Mouse (Mus musculus): ENCODE measurements around the gene Lrrc8e.

Lrrc8e gene

GRCm38 (mm10) chr8:4226739-4227347 is at the start of gene Lrrc8e:
TSS of gene Lrrc8e (plus strand) at chr8:4226827.
- no peak for DNase-seq (ENCODE audit: low spot score in 2 of 2)

DNA sequence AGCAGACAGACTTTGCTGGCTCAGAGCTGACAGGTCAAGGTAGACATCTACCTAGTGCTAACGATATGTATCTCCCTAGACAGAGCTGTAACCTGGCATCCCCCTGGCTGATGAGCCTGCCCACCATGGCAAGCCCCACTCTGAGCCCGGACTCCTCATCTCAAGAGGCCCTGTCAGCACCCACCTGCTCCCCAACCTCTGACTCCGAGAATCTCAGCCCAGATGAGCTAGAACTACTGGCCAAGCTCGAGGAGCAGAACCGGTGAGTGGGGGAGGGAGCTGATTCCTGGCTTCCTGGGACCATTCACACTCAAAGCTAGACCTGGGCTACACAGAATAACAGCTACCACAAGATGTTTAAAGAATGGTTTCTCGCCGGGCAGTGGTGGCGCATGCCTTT is 43.2 kb upstream of the Lrrc8e start:
- no peak for DNase-seq (ENCODE audit: low spot score in 2 of 2)

GRCm38 (mm10) chr8:4186151-4186550 is 40.5 kb upstream of the Lrrc8e start:
- DNase-seq (ENCODE audit: low spot score in 2 of 2) = no peak

DNA sequence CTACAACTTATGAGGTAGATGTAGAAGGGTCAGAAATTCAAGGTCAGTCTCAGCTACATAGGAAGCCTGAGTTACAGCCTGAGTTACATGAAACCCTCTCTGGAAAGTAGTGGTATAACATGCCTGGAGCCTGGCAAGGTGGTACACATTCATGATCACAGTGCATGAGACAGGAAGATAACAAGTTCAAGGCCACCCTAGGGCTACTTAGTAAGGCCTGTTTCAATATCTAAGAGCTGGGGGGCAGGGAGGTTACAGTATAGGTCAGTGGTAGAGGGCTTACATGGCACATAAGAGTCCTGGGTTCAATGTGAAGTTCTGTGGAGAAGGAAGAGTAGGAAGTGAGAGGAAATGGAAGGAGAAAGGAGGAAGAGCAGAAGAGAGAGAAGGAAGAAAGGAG is 38.0 kb upstream of the Lrrc8e start:
- DNase-seq (ENCODE audit: low spot score in 2 of 2) = no peak

GRCm38 (mm10) chr8:4189031-4189722 is 37.5 kb upstream of the Lrrc8e start:
- DNase-seq (ENCODE audit: low spot score in 2 of 2) = no peak

DNA sequence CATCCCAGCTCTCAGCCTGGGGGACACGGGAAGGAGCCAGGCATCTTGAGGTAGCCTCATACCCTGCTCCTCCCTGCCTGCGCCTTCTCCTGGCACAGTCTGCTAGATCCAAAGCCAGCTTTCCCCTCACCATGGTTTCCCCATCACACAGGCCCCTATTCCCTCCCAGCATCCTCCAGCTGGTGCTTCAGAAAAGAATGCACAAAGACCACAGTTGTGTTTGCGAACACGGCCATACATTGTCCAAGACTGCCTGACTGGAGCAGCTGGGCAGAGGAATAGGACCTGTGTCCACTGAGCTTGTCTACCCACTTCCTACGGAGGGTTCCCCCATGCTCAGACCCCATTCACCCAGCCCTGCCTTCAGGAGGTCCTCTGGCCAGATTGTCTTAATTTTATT is 34.3 kb upstream of the Lrrc8e start:
- no peak for DNase-seq (ENCODE audit: low spot score in 2 of 2)

- DNase-seq (ENCODE audit: low spot score in 2 of 2) = peak; percentile 77 to 90
Observed at GRCm38 (mm10) chr8:4192807-4193587, 33.6 kb upstream of the Lrrc8e start.

DNA sequence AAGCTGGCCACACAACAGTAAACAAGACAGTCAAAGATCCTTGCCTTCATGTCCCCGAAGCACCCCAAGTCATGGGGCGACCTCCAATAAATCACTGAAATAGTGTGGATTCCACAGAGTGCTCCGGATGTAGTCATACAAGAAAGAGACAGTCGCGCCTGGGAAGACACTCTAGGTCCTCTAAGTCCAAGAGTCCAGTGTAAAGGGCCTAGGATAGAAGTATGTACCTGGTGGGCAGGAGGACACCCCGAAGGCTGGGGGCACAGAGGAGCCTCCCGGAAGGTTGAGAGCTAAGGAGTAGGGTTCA is 33.1 kb upstream of the Lrrc8e start:
- no peak for DNase-seq (ENCODE audit: low spot score in 2 of 2)

DNA sequence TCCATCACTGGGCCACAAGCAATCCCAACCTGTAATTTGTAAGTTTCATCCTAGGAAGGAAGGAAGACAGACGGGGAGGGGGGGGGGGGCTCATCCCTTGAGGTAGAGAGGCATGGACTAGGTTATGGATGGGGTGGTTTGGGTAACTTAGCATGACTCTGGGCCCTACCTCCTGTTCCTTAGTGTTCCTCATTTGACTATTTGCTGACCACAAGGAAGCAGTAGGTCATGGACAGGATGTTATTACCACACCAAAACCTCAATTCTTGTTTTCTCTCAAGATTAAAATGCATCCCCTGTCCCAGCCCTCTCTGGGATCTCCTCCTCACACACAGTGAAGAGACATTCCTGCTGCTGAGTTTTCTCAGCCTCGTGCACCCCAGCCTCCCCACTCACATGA is 25.3 kb upstream of the Lrrc8e start:
- no peak for DNase-seq (ENCODE audit: low spot score in 2 of 2)

DNA sequence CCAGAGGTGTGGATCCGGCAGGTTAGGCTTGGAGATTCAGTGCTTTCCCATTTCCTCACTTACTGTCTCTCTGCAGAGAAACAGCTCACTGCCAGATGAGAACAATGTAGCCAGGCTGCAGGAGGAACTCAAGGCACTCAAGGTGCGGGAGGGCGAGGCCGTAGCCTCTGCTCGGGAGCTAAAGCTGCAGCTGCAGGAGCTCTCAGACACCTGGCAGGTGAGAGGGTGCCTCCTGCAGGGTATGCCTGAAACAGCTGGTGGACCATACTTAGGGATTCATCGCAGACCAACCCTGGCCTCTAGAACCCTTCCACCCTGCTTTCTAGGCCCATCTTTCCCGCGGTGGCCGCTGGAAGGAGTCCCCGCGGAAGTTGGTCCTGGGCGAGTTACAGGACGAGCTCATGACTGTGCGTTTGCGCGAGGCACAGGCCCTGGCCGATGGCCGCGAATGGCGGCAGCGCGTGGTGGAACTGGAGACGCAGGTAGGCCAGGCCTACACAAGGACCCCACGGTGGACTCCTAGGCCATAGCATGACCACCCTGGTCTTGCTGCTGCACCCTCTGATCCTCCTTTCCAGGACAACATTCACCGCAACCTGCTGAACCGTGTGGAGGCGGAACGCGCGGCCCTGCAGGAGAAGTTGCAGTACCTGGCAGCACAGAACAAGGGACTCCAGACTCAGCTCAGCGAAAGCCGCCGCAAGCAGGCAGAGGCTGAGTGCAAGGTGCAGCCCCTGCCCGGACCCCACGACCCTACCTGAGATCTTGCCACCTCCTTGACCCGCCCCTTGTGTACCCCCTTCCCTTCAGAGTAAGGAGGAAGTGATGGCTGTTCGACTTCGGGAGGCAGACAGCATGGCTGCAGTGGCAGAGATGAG is 21.1 kb upstream of the Lrrc8e start:
- DNase-seq (ENCODE audit: low spot score in 2 of 2) = no peak

GRCm38 (mm10) chr8:4206182-4207015 is 20.2 kb upstream of the Lrrc8e start:
- peak in 1 of 2 experiments; percentile 8 for DNase-seq (ENCODE audit: low spot score in 2 of 2)

DNA sequence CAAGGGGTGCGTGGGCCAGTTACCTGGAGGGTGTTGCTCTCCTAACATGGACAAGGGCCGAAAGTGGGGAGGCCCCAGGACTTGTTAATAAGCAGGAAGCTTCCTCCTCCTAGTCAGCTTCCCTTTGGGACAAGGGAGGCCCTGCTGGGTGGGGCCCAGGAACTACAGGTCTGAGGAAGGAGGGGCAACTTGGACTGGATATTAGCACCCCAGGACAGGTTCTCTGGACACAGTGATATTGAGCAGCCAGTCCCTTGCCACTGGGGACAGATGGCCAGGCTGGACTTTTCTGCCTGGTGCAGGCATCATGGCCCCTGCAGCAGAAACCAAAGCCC is 19.6 kb upstream of the Lrrc8e start:
- DNase-seq (ENCODE audit: low spot score in 2 of 2) = no peak

DNA sequence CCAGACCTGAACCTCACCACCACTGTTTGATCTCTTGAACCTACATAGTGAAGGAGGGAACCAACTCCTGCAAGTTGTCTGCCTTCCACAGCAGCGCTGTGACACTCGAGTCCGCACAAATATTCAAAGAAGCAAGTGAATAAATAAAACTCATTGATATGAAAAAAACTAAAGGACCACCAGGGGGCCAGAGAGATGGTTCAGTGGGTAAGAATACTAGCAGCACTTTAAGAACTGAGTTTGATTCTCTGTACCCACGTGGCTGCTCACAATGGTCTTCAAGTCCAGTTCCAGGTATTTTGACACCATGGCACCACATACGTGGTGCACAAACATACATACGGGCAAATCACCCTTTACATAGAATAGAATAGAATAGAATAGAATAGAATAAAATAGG is 15.5 kb upstream of the Lrrc8e start:
- no peak for DNase-seq (ENCODE audit: low spot score in 2 of 2)

GRCm38 (mm10) chr8:4212809-4213209 is 13.8 kb upstream of the Lrrc8e start:
- no peak for DNase-seq (ENCODE audit: low spot score in 2 of 2)

GRCm38 (mm10) chr8:4213210-4214005 is 13.2 kb upstream of the Lrrc8e start:
- DNase-seq (ENCODE audit: low spot score in 2 of 2) = peak; percentile 46

DNA sequence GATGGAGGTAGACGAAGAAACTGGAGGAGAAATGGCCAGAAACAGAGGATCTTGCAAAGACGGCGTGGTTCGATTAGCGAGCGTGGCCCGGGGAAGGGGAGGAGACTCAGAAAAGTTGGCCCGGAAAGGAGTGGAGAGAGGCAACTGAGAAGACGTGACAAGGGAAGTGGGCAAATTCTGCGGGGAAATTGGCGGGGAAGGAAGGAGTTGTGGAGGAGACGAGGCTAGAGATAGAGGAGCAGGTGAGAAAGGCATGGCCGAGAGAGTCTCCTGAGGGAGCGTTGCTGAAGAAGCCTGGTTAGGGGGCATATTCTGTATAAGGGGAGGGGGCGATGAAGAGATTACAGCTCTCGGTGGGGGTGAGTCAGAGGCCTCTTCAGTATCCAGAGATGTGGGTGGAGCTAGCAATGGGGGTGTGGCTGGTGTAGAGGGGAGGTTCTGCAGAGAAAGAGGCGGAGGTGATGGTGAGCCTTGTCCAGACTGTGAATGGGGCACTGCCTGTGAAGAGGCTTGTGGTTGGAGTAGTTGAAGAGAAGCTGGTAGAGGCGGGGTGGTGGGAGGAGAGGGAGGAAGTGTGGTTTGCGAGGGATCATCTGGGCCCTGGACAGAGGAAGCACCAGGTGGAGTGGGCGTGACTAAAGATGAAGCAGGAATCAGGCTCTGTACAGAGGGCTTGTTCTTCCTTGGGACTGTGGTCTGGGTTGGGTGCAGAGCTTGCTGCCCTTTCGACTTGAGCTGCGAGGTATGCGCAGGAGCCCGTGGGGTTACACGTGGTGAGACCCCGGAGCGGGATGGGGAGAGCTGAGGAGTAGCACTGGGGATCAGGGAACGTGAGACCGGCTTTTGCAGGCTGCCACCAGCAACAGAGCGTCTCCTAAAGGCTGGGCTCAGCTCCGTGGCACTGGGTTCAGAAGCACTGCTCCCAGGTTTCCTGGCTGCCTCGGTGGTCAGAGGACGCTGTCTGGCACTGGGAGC is 12.3 kb upstream of the Lrrc8e start:
- peak in 1 of 2 experiments; percentile 26 for DNase-seq (ENCODE audit: low spot score in 2 of 2)

- no peak for DNase-seq (ENCODE audit: low spot score in 2 of 2)
Observed at GRCm38 (mm10) chr8:4216296-4216695, 10.3 kb upstream of the Lrrc8e start.

DNA sequence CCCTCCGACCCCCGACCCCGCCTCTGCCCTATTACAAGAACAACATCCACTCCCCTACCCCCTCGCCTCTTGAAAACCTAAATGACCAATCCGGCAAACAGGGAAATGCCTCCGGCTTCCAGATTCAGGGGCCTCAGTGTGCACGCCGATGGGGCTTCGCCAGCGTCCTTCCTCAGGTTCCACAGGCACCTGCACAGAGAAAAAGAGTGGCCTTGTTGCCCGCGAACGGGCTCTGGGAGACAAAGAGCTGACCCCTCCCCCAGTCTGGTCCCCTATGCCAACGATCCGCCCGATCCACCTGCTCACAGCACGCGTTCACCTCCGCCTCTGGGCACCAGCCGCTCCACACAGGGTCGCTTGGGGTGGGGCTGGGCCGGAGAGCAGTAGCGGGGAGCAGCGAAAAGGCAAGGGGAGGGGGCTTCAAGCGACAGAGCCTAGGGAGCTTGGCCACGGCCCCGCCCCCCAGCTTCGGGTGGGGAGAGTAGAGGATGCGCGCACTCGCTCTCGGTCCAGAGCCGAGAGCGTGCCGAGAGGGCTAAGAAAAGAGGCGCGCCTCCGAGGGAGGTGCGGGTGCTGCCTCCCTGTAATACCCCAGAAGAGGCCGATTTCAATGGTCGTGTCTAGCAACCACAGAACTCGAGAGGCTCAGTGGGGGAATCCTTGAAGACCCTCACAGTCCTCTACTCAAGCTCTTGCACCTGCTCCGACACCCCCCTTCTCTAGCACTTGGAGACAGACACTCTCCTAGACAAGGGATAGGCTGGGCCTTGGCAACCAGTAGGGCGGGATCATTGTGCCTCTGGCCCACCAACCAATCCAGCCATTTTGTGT is 9.6 kb upstream of the Lrrc8e start, which contains the start of gene Prr36:
Gene Prr36 (minus strand): TSS at position 669 of the 831 bp plus-strand sequence.
- DNase-seq (ENCODE audit: low spot score in 2 of 2) = no peak

All from thymus, postnatal 10 days (tissue).